8 mouse cellular contexts compared by ENCODE assay signal in genomic region chr7:127421388-127422191, GRCm38 (mm10). TPM values are rescaled to one million over a fixed set of nuclear protein-coding genes. Genes with fewer than 3 reads are reported as not detected.
DNase-seq lines count a peak whose midpoint lies in the region; ATAC-seq and TF ChIP-seq lines count a peak whose summit lies in the region.

Gene Zfp688 (minus strand): TSS chr7:127422068.

- TF ChIP-seq RAD21 in MEL (IDR thresholded peaks at IDR 0.05; ENCODE audit: low read depth, low read length) = no peak

- WGBS in cerebellum, adult 2 months = 1% methylated on average over 48 of the region's 48 CpGs
- under 1% methylated on average over 48 of the region's 48 CpGs for whole genome bisulfite sequencing in forebrain, postnatal 0 days
- WGBS in lung, embryonic 15.5 days = under 1% methylated on average over 48 of the region's 48 CpGs

- H3K27ac ChIP-seq in MEL (ENCODE audit: control insufficient read depth, low read depth, low read length) = peak within 1 kb of the TSS; percentile 48
- peak within 1 kb of the TSS; percentile 26; the same call in 1 of the 2 replicates for H3K27ac ChIP-seq in cerebellum, adult 2 months (ENCODE audit: insufficient read depth, low read length)
- H3K27ac ChIP-seq in forebrain, postnatal 0 days (ENCODE audit: low read depth, low read length) = peak within 1 kb of the TSS; percentile 35
- peak within 1 kb of the TSS; percentile 56; the same call in 1 of the 2 replicates for H3K27ac ChIP-seq in lung, embryonic 15.5 days

- no peaks in the 10 kb centered on the region for H3K27me3 ChIP-seq in MEL (ENCODE audit: control insufficient read depth in 1 of 2, insufficient read depth in 2 of 2, low read length in 2 of 2)
- H3K27me3 ChIP-seq in cerebellum, adult 2 months (ENCODE audit: control insufficient read depth, insufficient read depth, low read length) = no peaks in the 10 kb centered on the region
- 0 out of 2 replicates have a peak, but pooled peaks cover 7% of the 10 kb centered on the region for H3K27me3 ChIP-seq in forebrain, postnatal 0 days (ENCODE audit: insufficient read depth, low read length)
- peaks cover 5% of the 10 kb centered on the region; the same call in 1 of the 2 replicates for H3K27me3 ChIP-seq in lung, embryonic 15.5 days

- ATAC-seq in forebrain, postnatal 0 days = peak; percentile 99
- peak; percentile 95 for ATAC-seq in lung, embryonic 15.5 days (ENCODE audit: borderline replicate concordance, extremely low read depth, low FRiP score, low TSS enrichment)

- H3K36me3 ChIP-seq in MEL (ENCODE audit: control insufficient read depth in 1 of 2, insufficient read depth in 2 of 2, low read length in 2 of 2) = peaks cover 0 to 23% of the 10 kb centered on the region in 2 experiments; a peak in 2 of 4 replicates
- peaks cover 7% of the 10 kb centered on the region; the same call in 1 of the 2 replicates for H3K36me3 ChIP-seq in forebrain, postnatal 0 days (ENCODE audit: insufficient read depth)
- H3K36me3 ChIP-seq in lung, embryonic 15.5 days = peaks cover 9% of the 10 kb centered on the region; the same call in 1 of the 2 replicates

- peaks cover 4% of the 10 kb centered on the region; the same call in 1 of the 2 replicates for H3K79me2 ChIP-seq in MEL (ENCODE audit: control insufficient read depth, insufficient read depth, low read length, poor library complexity)

- H3K4me1 ChIP-seq in MEL (ENCODE audit: control insufficient read depth in 1 of 2, insufficient read depth in 2 of 2, low read length in 2 of 2) = peaks cover 7 to 22% of the 10 kb centered on the region in 2 experiments
- no peaks in the 10 kb centered on the region for H3K4me1 ChIP-seq in cerebellum, adult 2 months (ENCODE audit: control insufficient read depth, insufficient read depth, low read length)
- H3K4me1 ChIP-seq in forebrain, postnatal 0 days (ENCODE audit: insufficient read depth) = peaks cover 9% of the 10 kb centered on the region
- peaks cover 12% of the 10 kb centered on the region for H3K4me1 ChIP-seq in lung, embryonic 15.5 days

- TF ChIP-seq EP300 in MEL (IDR thresholded peaks at IDR 0.05; ENCODE audit: low read depth in 1 of 2, low read length in 2 of 2) = no peak

- H3K9me3 ChIP-seq in MEL (replicated peaks; ENCODE audit: insufficient read depth, low read length) = no peaks in the 10 kb centered on the region
- H3K9me3 ChIP-seq in forebrain, postnatal 0 days (ENCODE audit: low read length) = no peaks in the 10 kb centered on the region
- H3K9me3 ChIP-seq in lung, embryonic 15.5 days = no peaks in the 10 kb centered on the region

- DNase-seq in MEL (ENCODE audit: low read depth, low spot score) = peak; percentile 95
- DNase-seq in cerebellum, adult 2 months = peak; percentile 91 to 93
- DNase-seq in forebrain, postnatal 0 days = peak; percentile 93
- peak; percentile 97 for DNase-seq in heart, postnatal 4 days
- peak; percentile 83 to 87 for DNase-seq in layer of hippocampus, adult 8-10 months (ENCODE audit: low spot score in 2 of 2)
- DNase-seq in ovary, adult 18-20 months (ENCODE audit: low spot score) = peak; percentile 87
- peak; percentile 96 for DNase-seq in thymus, postnatal 0 days (ENCODE audit: low spot score)

- TF ChIP-seq CTCF in MEL (IDR thresholded peaks at IDR 0.05 in 2 of 3, conservative IDR thresholded peaks at IDR 0.05 in 1 of 3; ENCODE audit: control insufficient read depth in 1 of 3, insufficient read depth in 1 of 3, low read depth in 2 of 3, low read length in 3 of 3, poor library complexity in 1 of 3, severe bottlenecking in 1 of 3) = peak in 1 of 3 experiments; percentile 18; a peak in 1 of 6 replicates
- no peak for TF ChIP-seq CTCF in cerebellum, adult 2 months (IDR thresholded peaks at IDR 0.05; ENCODE audit: borderline replicate concordance, insufficient read depth, low read depth, low read length)
- TF ChIP-seq CTCF in forebrain, postnatal 0 days (IDR thresholded peaks at IDR 0.05; ENCODE audit: low read depth) = peak; percentile 50

- peak within 1 kb of the TSS; percentile 69 to 98 for H3K4me3 ChIP-seq in MEL (ENCODE audit: control insufficient read depth in 1 of 2, insufficient read depth in 1 of 2, low read depth in 2 of 2, low read length in 2 of 2)
- peak within 1 kb of the TSS; percentile 70 for H3K4me3 ChIP-seq in cerebellum, adult 2 months (replicated peaks; ENCODE audit: insufficient read depth, low read depth, low read length)
- peak within 1 kb of the TSS; percentile 50 for H3K4me3 ChIP-seq in forebrain, postnatal 0 days (ENCODE audit: low read depth, low read length)
- H3K4me3 ChIP-seq in lung, embryonic 15.5 days = peak within 1 kb of the TSS; percentile 82

- H3K9ac ChIP-seq in MEL (ENCODE audit: control insufficient read depth, low read depth, low read length, poor library complexity, severe bottlenecking) = peak within 1 kb of the TSS; percentile 77
- peak within 1 kb of the TSS; percentile 71 for H3K9ac ChIP-seq in forebrain, postnatal 0 days
- peak within 1 kb of the TSS; percentile 85 for H3K9ac ChIP-seq in lung, embryonic 15.5 days

- peak within 1 kb of the TSS; percentile 94 for H3K4me2 ChIP-seq in forebrain, postnatal 0 days (ENCODE audit: low read depth)
- H3K4me2 ChIP-seq in lung, embryonic 15.5 days = peak within 1 kb of the TSS; percentile 92

- TF ChIP-seq POLR2A in MEL (IDR thresholded peaks at IDR 0.05; ENCODE audit: control insufficient read depth in 1 of 2, insufficient read depth in 1 of 2, low read depth in 1 of 2, low read length in 2 of 2, poor library complexity in 1 of 2) = peak; percentile 76 to 90; a peak in 3 of 4 replicates
- peak; percentile 86 for TF ChIP-seq POLR2A in cerebellum, adult 2 months (IDR thresholded peaks at IDR 0.05; ENCODE audit: borderline replicate concordance, insufficient read depth, low read length)

TF ChIP-seq in MEL, 35 proteins besides CTCF, POLR2A, EP300 and RAD21:
- no peak for TF ChIP-seq CHD1 (IDR thresholded peaks at IDR 0.05; ENCODE audit: low read depth, low read length)
- peak; percentile 38; the same call in 1 of the 2 replicates for TF ChIP-seq ZMIZ1 (IDR thresholded peaks at IDR 0.05; ENCODE audit: low read depth, low read length)
- TF ChIP-seq MAX (IDR thresholded peaks at IDR 0.05; ENCODE audit: low read length) = peak; percentile 72; the same call in 1 of the 2 replicates
- 0 out of 2 replicates have a peak, but pooled peaks have one; percentile 31 for TF ChIP-seq RCOR1 (IDR thresholded peaks at IDR 0.05; ENCODE audit: low read depth, low read length)
- TF ChIP-seq MYC (IDR thresholded peaks at IDR 0.05; ENCODE audit: low read depth, low read length) = 0 out of 2 replicates have a peak, but pooled peaks have one; percentile 13
- TF ChIP-seq TAL1 (IDR thresholded peaks at IDR 0.05; ENCODE audit: low read length) = no peak
- no peak for TF ChIP-seq JUND (IDR thresholded peaks at IDR 0.05; ENCODE audit: low read depth, low read length)
- peak; percentile 86 for TF ChIP-seq E2F4 (IDR thresholded peaks at IDR 0.05; ENCODE audit: borderline replicate concordance, low read depth, low read length)
- TF ChIP-seq KAT2A (conservative IDR thresholded peaks at IDR 0.05; ENCODE audit: low read depth, low read length) = no peak
- TF ChIP-seq SIN3A (IDR thresholded peaks at IDR 0.05; ENCODE audit: low read length) = peak; percentile 98
- no peak for TF ChIP-seq POLR2AphosphoS5 (IDR thresholded peaks at IDR 0.05; ENCODE audit: borderline replicate concordance, low read depth, low read length)
- TF ChIP-seq NELFE (IDR thresholded peaks at IDR 0.05; ENCODE audit: low read depth, low read length) = peak; percentile 88
- TF ChIP-seq BHLHE40 (IDR thresholded peaks at IDR 0.05; ENCODE audit: borderline replicate concordance, low read depth, low read length) = peak; percentile 66
- TF ChIP-seq POLR2AphosphoS2 (IDR thresholded peaks at IDR 0.05; ENCODE audit: low read length) = peak; percentile 77; the same call in 1 of the 2 replicates
- peak; percentile 97 for TF ChIP-seq MXI1 (IDR thresholded peaks at IDR 0.05; ENCODE audit: low read depth, low read length)
- TF ChIP-seq ZC3H11A (IDR thresholded peaks at IDR 0.05; ENCODE audit: low read depth, low read length) = no peak
- peak; percentile 22; the same call in 1 of the 2 replicates for TF ChIP-seq TCF12 (IDR thresholded peaks at IDR 0.05; ENCODE audit: low read depth, low read length)
- TF ChIP-seq TBP (IDR thresholded peaks at IDR 0.05; ENCODE audit: low read depth, low read length) = 0 out of 2 replicates have a peak, but pooled peaks have one; percentile 41
- no peak for TF ChIP-seq GABPA (IDR thresholded peaks at IDR 0.05; ENCODE audit: low read depth, low read length)
- 0 out of 2 replicates have a peak, but pooled peaks have one; percentile 18 for TF ChIP-seq USF1 (IDR thresholded peaks at IDR 0.05; ENCODE audit: low read depth, low read length)
- peak; percentile 79 for TF ChIP-seq HCFC1 (IDR thresholded peaks at IDR 0.05; ENCODE audit: low read depth, low read length)
- peak; percentile 93 for TF ChIP-seq ELF1 (IDR thresholded peaks at IDR 0.05; ENCODE audit: low read depth, low read length)
- TF ChIP-seq ETS1 (IDR thresholded peaks at IDR 0.05; ENCODE audit: low read depth, low read length) = peak; percentile 46; the same call in 1 of the 2 replicates

RNA-seq across cellular contexts. Expression of gene Zfp688, which starts in this region (rescaled TPM):
- 8.6 and 11.1 TPM in 2 replicates for total RNA-seq in MEL (2012; rRNA removed)
- polyA plus RNA-seq in MEL (2012; ENCODE audit: insufficient read depth in 1 of 2, insufficient read length in 2 of 2, low read depth in 1 of 2, low replicate concordance in 2 of 2, missing spikeins in 1 of 2) = 10 to 100 TPM in 1 of 2 experiments, not detected in 1; 18.1 TPM
- 19.3 and 20.6 TPM in 2 replicates for polyA plus RNA-seq in cerebellum, adult 2 months (2012; rRNA removed)
- 18.3 and 20.8 TPM in 2 replicates for total RNA-seq in forebrain, postnatal 0 days (2014; rRNA removed)
- polyA plus RNA-seq in forebrain, postnatal 0 days (2015; fragmentation: Nextera tagmentation; extraction: Ambion mirVana) = 32.0 and 34.0 TPM in 2 replicates
- total RNA-seq in heart, postnatal 4 days (2021) = 1 to 10 TPM; 3.8 to 6.0 TPM
- total RNA-seq in layer of hippocampus, adult 8-10 months (2022) = 10 to 100 TPM; 11.8 to 16.7 (median 14.6) TPM
- polyA plus RNA-seq in lung, embryonic 15.5 days (2015; fragmentation: Nextera tagmentation; extraction: Ambion mirVana) = 23.0 and 24.0 TPM in 2 replicates
- polyA plus RNA-seq in thymus, postnatal 0 days (2015; fragmentation: Nextera tagmentation; extraction: Ambion mirVana) = 26.2 and 28.0 TPM in 2 replicates

Comparison
In these comparisons a context has a peak if more than half of its experiments do, and no peak if none do; other contexts are left out.
1. Peak in every context shown above with its lines: DNase-seq, ATAC-seq, H3K4me3 ChIP-seq and H3K27ac ChIP-seq.